Mouse (Mus musculus) Patski (cell line): ENCODE data around the gene Fmod. TPM values are rescaled to one million over a fixed set of nuclear protein-coding genes. Genes with fewer than 3 reads are reported as not detected.

ENCODE experiments used
- ATAC-seq: fragments of 100-300 bp; one replicate; pipeline ENCODE4 v1.8.0; 2021
- CTCF ChIA-PET: fragments of 350-600 bp; sonication (Branson Sonifier 250); formaldehyde crosslinking; loops from one replicate; lab custom pipeline; 2022; ENCODE audit warnings: inconsistent platforms; lab: Charles Lee
- POLR2A ChIA-PET: fragments of 350-600 bp; sonication (Branson Sonifier 250); formaldehyde crosslinking; loops from one replicate; lab custom pipeline; 2022; ENCODE audit warnings: antibody characterized with exemption, inconsistent platforms; lab: Charles Lee
- DNase-seq: peaks from one replicate; pipeline ENCODE4 v3.0.0-alpha.2; 2011; ENCODE audit warnings: low read depth, low spot score
- H3K27me3 ChIP-seq: fragments of 371-371 bp; one replicate; pipeline ENCODE4 v1.5.1; 2021
- CTCF ChIP-seq: fragments of 100-300 bp; IDR thresholded peaks from one replicate; pipeline ENCODE4 v1.5.1; 2021
- in situ Hi-C: fragments of 300-500 bp; cut with MboI; formaldehyde crosslinking; loops from 3 replicates; pipeline ENCODE4 v1.11.1; 2018; ENCODE audit warnings: low pct_unique_long_range_greater_than_20kb, mixed read lengths
- polyA plus RNA-seq: library from polyadenylated mRNA; unstranded; gene quantifications from one replicate; pipeline ENCODE4 v1.2.3, GENCODE M21; 2021

The Fmod gene
- polyA plus RNA-seq, result 0.10 TPM

GRCm38 (mm10) chr1:134037172-134037571, at the start of gene Fmod:
Fmod (plus strand) TSS chr1:134037254.
- DNase-seq (no peak), ATAC-seq (no peak)
- in situ Hi-C loops, result no loop called here
- CTCF ChIA-PET, result interaction anchor here (1.5 kb wide), 1 partner anchor 13 kb away, joined by 3 read pairs; no protein-coding TSS in a partner anchor
- no peaks in the 10 kb centered on the region for H3K27me3 ChIP-seq
- no peak for TF ChIP-seq CTCF
- POLR2A ChIA-PET, result no interaction called here

- CTCF ChIA-PET, result interaction anchor here (1.0 to 1.2 kb wide), 2 partner anchors 8 to 23 kb away, joined by 3 to 4 read pairs; no protein-coding TSS in a partner anchor
- no peak for TF ChIP-seq CTCF
- ATAC-seq, result no peak
- in situ Hi-C loops, result no loop called here
- no peaks in the 10 kb centered on the region for H3K27me3 ChIP-seq
- no peak for DNase-seq
- POLR2A ChIA-PET, result no interaction called here
These were observed 48.2 kb upstream of the Fmod start for GRCm38 (mm10) chr1:133988845-133989244.

- TF ChIP-seq CTCF, result peak; percentile 15
- DNase-seq (no peak), ATAC-seq (no peak)
- in situ Hi-C loops, result no loop called here
- no peaks in the 10 kb centered on the region for H3K27me3 ChIP-seq
- ChIA-PET POLR2A (no interaction called here), CTCF (interaction anchor here (0.9 to 1.4 kb wide), 2 partner anchors 17 to 32 kb away, joined by 3 read pairs; no protein-coding TSS in a partner anchor)
These were observed 45.8 kb upstream of the Fmod start for GRCm38 (mm10) chr1:133991277-133991676.

- ATAC-seq, result no peak
- ChIA-PET POLR2A (no interaction called here), CTCF (no interaction called here)
- TF ChIP-seq CTCF, result no peak
- in situ Hi-C loops, result no loop called here
- DNase-seq, result no peak
- no peaks in the 10 kb centered on the region for H3K27me3 ChIP-seq
These were observed 31.6 kb upstream of the Fmod start for GRCm38 (mm10) chr1:134005490-134005889.

- CTCF ChIA-PET, result no interaction called here
- H3K27me3 ChIP-seq, result no peaks in the 10 kb centered on the region
- POLR2A ChIA-PET, result no interaction called here
- ATAC-seq, result no peak
- DNase-seq, result no peak
- TF ChIP-seq CTCF, result no peak
- in situ Hi-C loops, result no loop called here
These were observed 30.8 kb upstream of the Fmod start for GRCm38 (mm10) chr1:134006105-134006764.

GRCm38 (mm10) chr1:134024293-134024971, 12.6 kb upstream of the Fmod start:
- no peaks in the 10 kb centered on the region for H3K27me3 ChIP-seq
- POLR2A ChIA-PET, result interaction anchor here (0.6 to 1.3 kb wide), 2 partner anchors 22 to 185 kb away, joined by 3 to 4 read pairs; no protein-coding TSS in a partner anchor
- CTCF ChIA-PET, result interaction anchor here (0.8 to 1.0 kb wide), 2 partner anchors 12 to 13 kb away, joined by 3 read pairs; partner anchors contain the start of gene Fmod
- DNase-seq, result no peak
- no peak for ATAC-seq
- in situ Hi-C loops, result no loop called here
- no peak for TF ChIP-seq CTCF

GRCm38 (mm10) chr1:134025975-134026374, 11.1 kb upstream of the Fmod start:
- in situ Hi-C loops, result no loop called here
- no peak for DNase-seq
- no peaks in the 10 kb centered on the region for H3K27me3 ChIP-seq
- ChIA-PET CTCF (no interaction called here), POLR2A (interaction anchor here (0.6 kb wide), 1 partner anchor 13 kb away, joined by 3 read pairs; no protein-coding TSS in a partner anchor)
- no peak for TF ChIP-seq CTCF
- ATAC-seq, result no peak

GRCm38 (mm10) chr1:134026741-134027140, 10.3 kb upstream of the Fmod start:
- CTCF ChIA-PET, result no interaction called here

GRCm38 (mm10) chr1:134028161-134028846, 8.8 kb upstream of the Fmod start:
- in situ Hi-C loops, result no loop called here
- DNase-seq (no peak), ATAC-seq (no peak)
- TF ChIP-seq CTCF, result no peak
- no peaks in the 10 kb centered on the region for H3K27me3 ChIP-seq
- POLR2A ChIA-PET, result interaction anchor here (0.6 kb wide), 1 partner anchor 11 kb away, joined by 3 read pairs; no protein-coding TSS in a partner anchor
- CTCF ChIA-PET, result interaction anchor here (1.1 kb wide), 1 partner anchor 19 kb away, joined by 3 read pairs; no protein-coding TSS in a partner anchor

More at GRCm38 (mm10) chr1:134026741-134027140, 10.3 kb upstream of the Fmod start:
- DNase-seq (no peak), ATAC-seq (no peak)
- in situ Hi-C loops, result no loop called here
- TF ChIP-seq CTCF, result no peak
- POLR2A ChIA-PET, result no interaction called here
- H3K27me3 ChIP-seq, result no peaks in the 10 kb centered on the region

- in situ Hi-C loops, result no loop called here
- ChIA-PET CTCF (interaction anchor here (0.7 to 1.5 kb wide), 2 partner anchors 11 to 13 kb away, joined by 3 read pairs; no protein-coding TSS in a partner anchor), POLR2A (no interaction called here)
- ATAC-seq (no peak), DNase-seq (no peak)
- peak; percentile 61 for TF ChIP-seq CTCF
- no peaks in the 10 kb centered on the region for H3K27me3 ChIP-seq
These were observed 562 bp upstream of the Fmod start for GRCm38 (mm10) chr1:134036492-134036891.
